Mouse (Mus musculus): ENCODE measurements around the gene Plscr3.

Plscr3 gene

GRCm38 (mm10) chr11:69864138-69864860 lies 18.1 kb downstream of the Plscr3 start:
- DNase-seq (ENCODE audit: low spot score): no peak

GRCm38 (mm10) chr11:69865561-69865960 lies 19.4 kb downstream of the Plscr3 start:
- no peak for DNase-seq (ENCODE audit: low spot score)

DNA sequence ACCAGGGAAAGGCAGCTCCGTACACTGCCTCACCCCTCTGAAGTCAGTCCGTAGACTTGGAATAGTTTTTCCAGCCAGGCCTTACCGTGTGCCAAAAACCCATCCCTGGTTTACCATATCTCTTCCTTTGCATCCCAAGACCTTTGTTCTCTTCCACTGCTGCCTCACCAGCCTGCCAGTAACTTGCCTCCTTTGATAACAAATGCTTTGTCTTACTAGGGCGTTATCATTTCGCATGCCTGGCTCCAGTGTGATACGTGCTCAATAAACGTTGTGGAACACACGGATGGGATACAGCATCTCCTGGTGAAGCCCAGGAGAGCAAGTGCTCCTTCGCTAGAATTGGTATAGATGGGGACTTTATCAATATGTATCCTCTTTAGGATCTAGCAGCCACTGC lies 21.2 kb downstream of the Plscr3 start:
- DNase-seq (ENCODE audit: low spot score): no peak

DNA sequence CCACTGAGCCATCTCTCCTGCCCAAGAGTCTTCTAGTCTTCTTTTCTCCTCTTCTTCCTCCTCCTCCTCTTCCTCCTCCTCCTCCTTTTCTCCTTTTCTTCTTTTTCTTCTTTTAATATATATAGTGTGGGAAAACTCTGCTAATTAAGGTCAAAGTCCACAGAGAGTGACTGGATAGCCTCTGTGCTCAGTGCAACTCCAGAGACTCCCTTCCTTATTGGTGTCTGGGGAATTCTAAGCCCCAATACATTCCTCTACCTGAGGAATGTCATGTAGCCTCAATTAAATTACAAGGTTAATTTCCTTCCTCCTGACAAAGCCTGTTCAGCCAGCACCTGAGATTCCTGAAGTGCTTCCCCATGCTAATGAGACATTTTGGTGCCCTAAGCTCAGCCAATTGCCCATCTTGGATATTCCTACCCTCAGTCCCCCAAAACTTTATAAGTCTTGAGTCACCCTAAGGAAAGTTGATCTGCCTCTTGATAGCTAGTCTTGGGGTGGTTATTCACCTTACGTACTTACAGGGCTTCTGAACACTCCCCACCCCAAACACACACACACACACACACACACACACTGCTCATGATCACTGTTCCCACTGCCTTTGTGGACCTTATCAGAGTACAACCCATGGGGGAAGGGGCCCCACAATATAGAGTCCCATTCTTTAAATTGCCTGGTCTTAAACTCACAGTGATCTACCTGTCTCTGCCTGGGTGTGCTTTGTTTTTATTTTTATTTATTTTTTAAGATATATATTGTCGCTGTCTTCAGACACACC lies 24.3 kb downstream of the Plscr3 start:
- no peak for DNase-seq (ENCODE audit: low spot score)

DNA sequence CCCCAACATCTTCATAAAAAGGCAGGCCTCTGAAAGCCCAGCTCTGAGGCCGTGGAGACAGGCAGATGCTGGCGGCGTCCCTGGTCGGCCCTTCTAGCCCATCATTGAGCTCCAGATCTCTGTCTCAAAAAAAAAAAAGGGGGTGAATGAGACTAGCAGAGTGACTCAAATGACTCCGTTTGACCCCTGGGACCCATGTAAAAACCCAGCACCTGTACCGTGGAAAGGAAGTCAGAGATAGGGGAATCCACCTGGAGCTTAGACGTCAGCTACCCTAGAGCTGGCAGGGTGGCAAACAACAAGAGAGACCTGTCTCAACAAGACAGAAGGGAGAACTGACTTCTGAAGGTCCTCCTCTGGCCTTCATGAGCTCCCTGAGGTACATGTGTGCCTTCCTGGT lies 25.6 kb downstream of the Plscr3 start:
- no peak for DNase-seq (ENCODE audit: low spot score)

GRCm38 (mm10) chr11:69872451-69872850 lies 26.3 kb downstream of the Plscr3 start:
- no peak for DNase-seq (ENCODE audit: low spot score)

DNA sequence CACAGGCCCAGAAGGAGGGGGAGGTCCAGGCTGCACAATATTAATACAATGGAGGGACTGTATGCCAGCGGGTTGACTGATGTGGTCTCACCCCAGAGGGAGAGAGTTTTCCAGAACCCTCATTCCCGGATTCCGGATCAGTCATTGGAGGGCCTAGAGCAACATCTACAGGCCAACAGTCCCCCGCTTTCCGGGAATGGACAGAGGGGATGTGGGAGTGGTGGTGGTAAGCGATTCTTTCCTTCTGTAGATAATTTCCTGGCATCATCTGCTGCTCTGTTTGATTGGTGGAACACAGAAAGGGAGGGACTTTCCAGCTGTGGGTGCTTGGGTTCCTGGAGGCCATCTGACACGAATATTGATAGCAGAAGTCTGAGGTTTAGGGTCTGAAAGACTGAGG lies 30.0 kb downstream of the Plscr3 start:
- DNase-seq (ENCODE audit: low spot score): no peak

DNA sequence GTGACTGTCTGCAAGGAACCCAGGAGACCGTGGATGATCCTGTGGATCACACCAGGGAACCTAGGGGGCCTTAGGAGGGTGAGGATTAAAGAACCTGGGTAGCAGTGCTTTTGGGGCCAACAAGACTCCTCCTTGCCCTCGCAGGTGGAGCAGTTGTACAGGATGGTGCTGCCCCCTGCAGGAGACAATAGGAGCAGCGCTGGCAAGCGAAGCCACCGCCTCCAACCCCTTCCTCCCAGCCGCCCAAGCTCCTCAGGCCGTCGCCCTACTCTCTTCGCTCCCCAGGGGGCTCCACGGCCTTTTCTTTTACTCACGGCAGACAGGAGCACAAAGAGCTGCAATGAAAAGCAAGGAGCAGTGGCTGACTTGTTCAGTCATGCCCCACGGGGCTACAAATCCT lies 30.7 kb downstream of the Plscr3 start:
- peak; percentile 81 for DNase-seq (ENCODE audit: low spot score)

- DNase-seq (ENCODE audit: low spot score): no peak
Measured at GRCm38 (mm10) chr11:69877878-69878277, 31.7 kb downstream of the Plscr3 start, which contains the start of gene Tmem95. Tmem95 (minus strand) TSS chr11:69878018.

- DNase-seq (ENCODE audit: low spot score): no peak
Measured at GRCm38 (mm10) chr11:69878399-69878798, 32.2 kb downstream of the Plscr3 start.

DNA sequence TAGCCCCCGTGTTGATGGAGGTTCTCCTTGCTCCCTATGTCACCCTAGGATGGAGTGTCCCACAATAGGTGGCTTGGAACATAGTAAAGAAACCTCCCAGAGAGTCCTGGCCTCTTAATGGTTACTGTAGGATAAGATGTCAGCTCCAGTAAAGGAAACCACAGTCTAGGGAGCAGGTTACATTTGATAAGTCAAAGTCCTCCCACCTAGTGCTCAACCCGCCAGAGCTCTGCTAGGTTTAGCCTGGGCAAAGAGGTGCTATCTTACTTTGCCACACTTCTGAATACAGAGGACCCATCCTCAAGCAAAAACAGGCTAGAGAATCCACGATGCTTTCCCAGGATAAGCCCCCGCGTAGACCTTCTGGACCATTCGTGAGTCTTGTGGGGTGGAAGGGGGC lies 32.8 kb downstream of the Plscr3 start:
- no peak for DNase-seq (ENCODE audit: low spot score)

- no peak for DNase-seq (ENCODE audit: low spot score)
Measured at GRCm38 (mm10) chr11:69879711-69880110, 33.5 kb downstream of the Plscr3 start.

DNA sequence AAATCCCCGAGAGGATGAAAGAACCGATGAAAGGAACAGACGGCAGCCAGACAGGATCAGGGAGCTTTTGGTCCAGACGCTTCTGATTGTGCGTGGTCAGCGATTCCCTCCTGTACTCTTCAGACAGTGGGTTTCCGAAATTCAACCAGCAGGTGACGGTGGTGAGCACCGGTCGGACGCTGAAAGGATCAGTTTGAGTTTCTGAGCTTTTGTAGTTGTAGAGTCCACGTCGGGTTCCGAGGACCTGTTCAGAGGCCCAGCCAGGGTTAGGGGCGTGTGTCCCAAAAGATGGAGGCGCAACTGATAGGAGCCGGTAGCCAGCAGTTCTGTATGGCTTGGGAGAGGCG lies 34.3 kb downstream of the Plscr3 start:
- peak; percentile 67 for DNase-seq (ENCODE audit: low spot score)

DNA sequence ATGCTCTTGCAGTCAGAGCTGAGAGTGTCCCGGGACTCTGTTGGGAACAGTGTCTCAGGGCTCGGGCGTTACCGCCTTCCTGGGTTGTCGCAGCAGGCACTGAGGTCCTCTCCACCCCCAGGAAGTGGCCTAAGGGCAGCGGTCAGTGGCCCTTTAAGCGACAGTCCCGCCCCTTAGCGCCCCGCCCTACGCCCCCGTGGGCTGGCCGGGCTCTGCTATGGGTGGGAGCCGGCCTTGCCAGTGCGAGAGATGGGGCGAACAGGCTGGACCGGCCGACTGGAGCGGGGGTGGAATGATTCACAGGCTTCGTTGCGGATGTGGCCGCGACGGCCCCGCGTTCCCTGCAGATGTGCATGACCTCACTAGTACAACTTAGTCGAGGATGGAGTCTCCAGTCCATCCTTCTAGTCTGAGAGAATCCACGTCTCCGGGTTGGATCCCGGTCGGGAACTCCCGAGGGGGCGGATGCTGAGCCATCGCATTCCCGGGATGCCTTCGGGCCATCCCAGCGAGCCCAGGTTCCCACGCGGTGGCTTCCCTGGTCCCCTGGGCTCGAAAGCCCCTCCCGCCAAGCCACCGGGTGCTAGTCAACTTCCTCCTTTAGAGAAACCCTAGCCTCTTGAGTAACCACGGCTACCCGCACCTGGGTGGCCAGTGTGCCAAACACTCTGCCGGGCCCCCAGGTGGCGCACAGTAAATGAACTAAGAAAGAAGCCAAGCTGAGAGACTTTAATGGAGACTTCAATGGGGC lies 34.9 kb downstream of the Plscr3 start, which contains the start of gene Kctd11:
TSS of gene Kctd11 (minus strand) at position 554 of the 751 bp plus-strand sequence.
- DNase-seq (ENCODE audit: low spot score): peak; percentile 90

DNA sequence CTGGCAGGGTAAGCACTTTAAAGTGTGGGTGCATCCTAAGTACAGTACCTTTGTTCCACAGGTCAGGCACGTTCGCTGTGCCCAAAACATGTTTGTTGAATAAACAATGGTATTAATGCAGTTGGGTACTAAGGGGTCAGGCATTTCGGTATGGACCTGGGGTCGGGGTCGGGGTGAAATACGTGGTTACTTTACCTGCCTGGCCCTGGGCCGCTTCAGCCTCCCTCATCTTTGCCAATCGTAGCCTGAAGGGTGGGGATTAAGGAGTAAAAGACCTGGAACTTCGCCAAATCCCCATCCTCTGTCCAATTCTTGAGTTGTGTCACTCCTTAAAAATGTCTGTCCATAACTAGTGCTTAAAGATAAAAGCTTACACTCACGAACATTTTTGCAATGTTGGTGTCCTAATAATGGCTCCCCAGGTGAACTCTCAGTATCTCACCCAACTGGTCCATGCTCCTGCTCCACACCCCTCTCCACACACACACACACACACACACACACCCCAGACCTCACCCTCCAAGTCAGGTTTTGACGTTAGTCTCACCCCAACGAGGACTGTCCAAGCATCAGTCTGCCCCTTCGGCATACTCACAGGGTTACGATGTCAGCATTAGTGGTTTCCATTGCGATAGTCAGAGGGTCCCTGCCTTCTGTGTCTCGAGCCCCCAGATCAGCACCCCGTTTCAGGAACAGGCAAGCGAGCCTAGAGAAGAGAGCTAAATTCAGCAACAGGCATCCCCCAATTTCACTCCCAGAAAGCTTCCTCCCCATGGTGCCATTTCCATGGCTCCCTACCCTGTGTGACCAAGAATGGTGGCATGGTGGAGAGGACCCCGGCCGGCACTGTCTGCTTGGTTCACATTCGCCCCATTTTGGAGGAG lies 35.9 kb downstream of the Plscr3 start:
- no peak for DNase-seq (ENCODE audit: low spot score)

- DNase-seq (ENCODE audit: low spot score): no peak
Measured at GRCm38 (mm10) chr11:69883066-69883465, 36.9 kb downstream of the Plscr3 start.

- DNase-seq (ENCODE audit: low spot score): no peak
Measured at GRCm38 (mm10) chr11:69883527-69884151, 37.5 kb downstream of the Plscr3 start.

DNA sequence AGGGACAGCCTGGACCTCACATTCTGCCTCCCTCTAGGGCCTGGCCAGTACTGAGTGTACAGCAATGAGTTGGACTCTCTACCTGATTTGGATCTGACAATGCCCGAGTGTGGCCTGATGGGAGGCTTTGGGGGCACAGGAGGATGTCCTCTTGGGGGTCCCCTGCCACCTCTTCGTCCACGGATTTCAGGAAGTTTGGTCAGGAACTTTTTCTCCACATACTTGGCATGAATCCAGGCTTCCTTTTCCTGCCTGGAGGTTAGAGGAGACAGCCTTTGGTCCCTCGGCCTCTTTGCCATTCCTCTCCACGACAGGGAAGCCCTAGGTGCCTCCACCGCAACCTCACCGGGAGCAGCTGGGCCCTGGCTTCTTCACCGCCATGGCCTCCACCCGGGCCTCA lies 38.1 kb downstream of the Plscr3 start:
- no peak for DNase-seq (ENCODE audit: low spot score)

- no peak for DNase-seq (ENCODE audit: low spot score)
Measured at GRCm38 (mm10) chr11:69884663-69885062, 38.5 kb downstream of the Plscr3 start.

DNA sequence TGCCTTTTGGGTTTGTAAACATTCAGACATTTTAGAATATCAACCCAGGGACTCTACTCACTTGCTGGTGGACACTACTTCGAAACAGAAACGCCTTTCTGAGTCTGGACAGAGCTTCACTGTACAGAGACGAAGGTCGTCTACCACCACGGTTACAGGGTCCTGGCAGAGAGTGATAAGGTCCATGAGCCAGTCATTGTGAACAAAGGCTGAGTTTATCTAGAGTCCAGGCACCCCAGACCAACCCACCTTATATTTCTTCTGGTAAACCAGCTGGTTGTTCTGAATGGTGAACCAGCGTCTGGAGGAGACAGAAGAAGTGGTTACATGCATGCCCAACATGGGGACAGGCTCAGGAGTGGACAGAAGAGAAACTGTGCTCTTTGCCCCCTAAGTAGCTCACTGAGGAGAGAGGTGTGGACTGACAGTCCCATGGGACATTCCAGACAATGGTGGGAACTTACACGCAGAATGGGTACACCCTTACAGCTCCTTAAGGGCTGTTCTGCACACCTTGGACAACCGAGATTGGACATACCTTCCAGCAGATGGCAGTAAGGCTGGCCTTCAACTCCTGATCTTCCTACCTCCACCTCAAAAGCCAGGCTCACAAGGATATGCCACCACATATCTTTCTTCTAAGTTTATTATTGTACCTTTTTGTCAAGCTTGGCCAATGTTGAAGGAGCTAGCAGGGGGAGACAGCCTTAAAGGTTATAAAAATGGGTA lies 40.9 kb downstream of the Plscr3 start:
- no peak for DNase-seq (ENCODE audit: low spot score)

DNA sequence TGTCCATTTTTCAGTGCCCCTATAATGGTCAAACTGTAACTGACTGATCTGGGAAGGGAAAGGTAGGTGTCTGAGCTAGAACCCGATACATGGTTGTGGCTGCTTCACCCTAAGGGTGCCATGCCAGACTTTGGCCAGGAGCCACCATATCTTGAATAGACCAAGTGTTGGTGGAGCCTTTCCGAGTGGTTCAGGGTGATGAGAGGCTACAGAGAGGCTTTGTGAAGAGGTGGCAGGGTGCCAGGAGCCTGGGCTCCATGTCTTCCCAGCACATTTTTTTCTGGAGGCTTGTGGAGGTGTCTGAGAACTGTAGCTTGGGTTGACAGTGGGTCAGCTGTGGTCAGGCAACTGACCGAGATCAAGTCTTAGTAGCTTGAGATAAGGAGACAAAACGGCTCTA lies 45.3 kb downstream of the Plscr3 start:
- no peak for DNase-seq (ENCODE audit: low spot score)

Data from ovary, postnatal 36 days (tissue).